Mouse (Mus musculus): ENCODE measurements at regions not wholly inside any gene's neighbourhood (a gene's known extent, or its start where the extent isn't known, plus 50 kb on each side); places are given as distances from the start of the nearest gene placed in this dataset.

DNA sequence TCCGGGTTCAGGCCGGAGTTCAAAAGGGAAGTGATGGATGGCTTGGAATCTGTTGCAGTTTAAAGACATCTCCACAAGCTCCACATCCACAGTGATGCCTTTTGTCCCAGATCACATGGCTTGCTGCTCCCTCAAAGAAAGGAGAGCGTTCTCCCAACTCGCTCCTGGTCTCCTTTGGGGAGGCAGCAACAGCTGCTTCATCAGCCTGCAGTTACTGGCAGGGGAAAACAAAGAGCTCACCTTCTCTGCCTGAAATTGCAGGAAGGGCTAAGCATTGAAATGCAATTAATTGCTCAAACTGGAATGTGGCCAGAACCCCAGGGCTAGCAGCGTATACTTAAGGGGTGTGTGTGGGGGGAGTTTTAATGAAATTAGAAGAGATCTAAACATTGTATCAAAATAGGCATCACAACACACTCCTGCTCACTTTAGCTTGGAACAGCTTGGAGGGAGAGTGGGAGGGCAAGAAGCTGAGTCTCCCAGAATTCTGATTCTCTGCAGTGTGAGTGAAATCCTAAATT is 126.3 kb upstream of the Lrig3 start:
- DNase-seq (ENCODE audit: low spot score) (peak; percentile 58), ATAC-seq (replicated peaks; ENCODE audit: low FRiP score) (peak; percentile 77)
- Histone ChIP-seq H3K27ac (ENCODE audit: low read depth, low read length) (no peak overlapping the region), H3K9me3 (ENCODE audit: control insufficient read depth, low read length) (no peaks in the 10 kb centered on the region), H3K4me2 (ENCODE audit: low read depth, low read length, severe bottlenecking) (no peak overlapping the region), H3K9ac (ENCODE audit: low read length) (no peak overlapping the region), H3K4me1 (replicated peaks; ENCODE audit: control insufficient read depth, insufficient read depth, low read length) (peaks cover 3% of the 10 kb centered on the region; the same call in 1 of the 2 replicates), H3K27me3 (ENCODE audit: control insufficient read depth, insufficient read depth, low read length) (no peaks in the 10 kb centered on the region), H3K4me3 (ENCODE audit: low read depth, low read length) (no peak overlapping the region), H3K36me3 (ENCODE audit: control insufficient read depth, insufficient read depth, low read length) (no peaks in the 10 kb centered on the region)
- WGBS: 12% methylated on average over 5 of the region's 5 CpGs

DNA sequence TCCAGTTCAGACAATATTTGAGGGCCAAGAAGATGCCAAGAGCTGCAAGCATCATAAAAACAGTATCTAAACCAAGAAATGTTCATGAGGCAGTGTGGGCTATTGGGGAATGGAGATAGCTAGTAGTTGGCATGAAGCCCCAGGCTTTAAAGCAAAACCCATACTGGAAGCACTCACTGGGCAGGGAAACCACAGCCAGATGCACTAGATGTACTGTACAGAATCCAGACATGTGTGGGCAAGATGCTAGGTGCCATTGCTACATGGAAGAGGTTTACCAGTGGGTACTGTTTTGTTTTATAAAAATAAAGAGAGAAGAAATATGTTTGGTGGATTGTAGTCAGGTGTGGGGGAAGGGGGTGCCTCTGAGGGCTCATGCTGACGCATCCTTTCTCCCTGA is 125.6 kb upstream of the Lrig3 start:
- 90% methylated on average over 1 of the region's 1 CpGs for WGBS
- Histone ChIP-seq H3K4me2 (ENCODE audit: low read depth, low read length, severe bottlenecking) (no peak overlapping the region), H3K9me3 (ENCODE audit: control insufficient read depth, low read length) (no peaks in the 10 kb centered on the region), H3K9ac (ENCODE audit: low read length) (no peak overlapping the region), H3K4me3 (ENCODE audit: low read depth, low read length) (no peak overlapping the region), H3K36me3 (ENCODE audit: control insufficient read depth, insufficient read depth, low read length) (no peaks in the 10 kb centered on the region), H3K4me1 (replicated peaks; ENCODE audit: control insufficient read depth, insufficient read depth, low read length) (peaks cover 3% of the 10 kb centered on the region; the same call in 1 of the 2 replicates), H3K27ac (ENCODE audit: low read depth, low read length) (no peak overlapping the region), H3K27me3 (ENCODE audit: control insufficient read depth, insufficient read depth, low read length) (no peaks in the 10 kb centered on the region)
- no peak for ATAC-seq (replicated peaks; ENCODE audit: low FRiP score)
- DNase-seq (ENCODE audit: low spot score): no peak

DNA sequence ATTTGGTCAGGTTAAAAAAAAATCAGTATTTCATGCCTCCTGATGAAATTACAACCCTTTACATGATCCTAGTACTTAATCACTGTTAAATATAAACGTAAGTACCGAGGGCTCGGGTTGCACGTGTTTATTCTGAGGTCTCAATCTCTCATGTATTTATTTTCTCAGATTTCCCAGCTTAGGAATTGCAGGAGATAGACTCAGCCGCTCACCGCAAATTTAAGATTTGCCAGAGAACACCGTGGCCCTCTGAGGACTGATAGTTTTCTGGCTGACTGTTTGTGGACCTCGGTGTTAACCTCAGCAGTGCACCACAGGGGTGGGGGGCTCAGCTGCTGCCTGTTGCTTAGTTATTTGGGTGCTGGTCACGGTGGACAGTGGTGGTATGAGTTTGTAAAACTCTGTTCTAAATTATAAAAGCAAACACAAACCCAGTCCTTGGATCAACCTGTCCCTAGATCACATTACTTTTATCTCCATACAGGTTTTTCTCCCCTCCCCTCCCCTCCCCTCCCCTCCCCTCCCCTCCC is 121.6 kb upstream of the Lrig3 start:
- Histone ChIP-seq H3K4me1 (replicated peaks; ENCODE audit: control insufficient read depth, insufficient read depth, low read length) (0 out of 2 replicates have a peak, but pooled peaks cover 3% of the 10 kb centered on the region), H3K27me3 (ENCODE audit: control insufficient read depth, insufficient read depth, low read length) (no peaks in the 10 kb centered on the region), H3K9ac (ENCODE audit: low read length) (no peak overlapping the region), H3K4me2 (ENCODE audit: low read depth, low read length, severe bottlenecking) (no peak overlapping the region), H3K4me3 (ENCODE audit: low read depth, low read length) (no peak overlapping the region), H3K9me3 (ENCODE audit: control insufficient read depth, low read length) (no peaks in the 10 kb centered on the region), H3K27ac (ENCODE audit: low read depth, low read length) (no peak overlapping the region), H3K36me3 (ENCODE audit: control insufficient read depth, insufficient read depth, low read length) (no peaks in the 10 kb centered on the region)
- DNase-seq (ENCODE audit: low spot score) (no peak), ATAC-seq (replicated peaks; ENCODE audit: low FRiP score) (no peak)
- 68% methylated on average over 9 of the region's 9 CpGs for WGBS

DNA sequence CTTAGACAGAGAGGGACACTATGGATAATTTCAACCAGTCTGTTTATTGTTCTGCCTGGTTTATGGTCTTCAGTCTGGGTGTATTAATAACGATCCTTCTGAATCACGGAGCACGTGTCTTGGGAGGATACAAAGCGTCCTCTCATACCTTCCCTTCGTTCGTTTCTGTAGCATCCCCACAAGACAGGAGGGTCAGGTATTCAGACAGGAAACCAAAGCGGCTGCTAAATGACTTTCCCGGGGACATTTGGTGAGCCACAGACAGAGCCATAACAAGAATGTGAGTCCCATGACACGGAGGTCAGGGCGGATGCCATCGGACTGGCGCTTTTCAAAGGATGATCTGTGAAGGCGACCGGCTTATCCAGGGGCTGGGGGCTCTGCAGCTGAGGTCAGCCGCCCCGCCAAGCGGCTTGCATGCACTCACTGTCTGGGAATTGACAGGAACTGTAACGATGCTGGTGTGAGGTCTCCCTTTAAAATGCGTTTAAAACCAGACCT is 120.9 kb upstream of the Lrig3 start:
- no peak overlapping the region for H3K4me3 ChIP-seq (ENCODE audit: low read depth, low read length)
- no peaks in the 10 kb centered on the region for H3K9me3 ChIP-seq (ENCODE audit: control insufficient read depth, low read length)
- H3K27me3 ChIP-seq (ENCODE audit: control insufficient read depth, insufficient read depth, low read length): no peaks in the 10 kb centered on the region
- no peak overlapping the region; the same call in 1 of the 2 replicates for H3K9ac ChIP-seq (ENCODE audit: low read length)
- H3K36me3 ChIP-seq (ENCODE audit: control insufficient read depth, insufficient read depth, low read length): no peaks in the 10 kb centered on the region
- peak overlapping the region; percentile 36 for H3K4me2 ChIP-seq (ENCODE audit: low read depth, low read length, severe bottlenecking)
- no peaks in the 10 kb centered on the region for H3K4me1 ChIP-seq (replicated peaks; ENCODE audit: control insufficient read depth, insufficient read depth, low read length)
- WGBS: 14% methylated on average over 19 of the region's 19 CpGs
- no peak overlapping the region for H3K27ac ChIP-seq (ENCODE audit: low read depth, low read length)
- no peak for ATAC-seq (replicated peaks; ENCODE audit: low FRiP score)
- peak; percentile 55 for DNase-seq (ENCODE audit: low spot score)

DNA sequence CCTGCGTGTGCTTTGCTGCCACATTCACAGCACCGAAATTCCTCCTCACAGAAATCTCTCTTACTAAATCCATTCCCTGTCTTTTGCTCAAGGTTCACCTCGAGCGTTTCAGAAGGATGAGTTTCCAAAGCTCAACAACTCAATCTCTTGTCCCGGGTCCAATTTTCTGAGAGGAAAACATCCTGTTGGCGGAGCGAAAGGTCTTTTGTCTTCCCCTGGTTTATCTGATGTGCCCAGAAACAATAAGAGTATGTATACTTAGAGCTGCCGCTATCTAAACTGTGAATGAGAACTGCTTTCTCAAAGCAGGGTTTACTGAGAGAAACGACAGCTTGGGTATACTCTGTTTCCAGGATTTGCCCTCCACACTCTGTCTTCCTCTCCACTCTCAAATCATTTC is 115.6 kb upstream of the Lrig3 start:
- 66% methylated on average over 9 of the region's 9 CpGs for WGBS
- no peak overlapping the region for H3K9ac ChIP-seq (ENCODE audit: low read length)

DNA sequence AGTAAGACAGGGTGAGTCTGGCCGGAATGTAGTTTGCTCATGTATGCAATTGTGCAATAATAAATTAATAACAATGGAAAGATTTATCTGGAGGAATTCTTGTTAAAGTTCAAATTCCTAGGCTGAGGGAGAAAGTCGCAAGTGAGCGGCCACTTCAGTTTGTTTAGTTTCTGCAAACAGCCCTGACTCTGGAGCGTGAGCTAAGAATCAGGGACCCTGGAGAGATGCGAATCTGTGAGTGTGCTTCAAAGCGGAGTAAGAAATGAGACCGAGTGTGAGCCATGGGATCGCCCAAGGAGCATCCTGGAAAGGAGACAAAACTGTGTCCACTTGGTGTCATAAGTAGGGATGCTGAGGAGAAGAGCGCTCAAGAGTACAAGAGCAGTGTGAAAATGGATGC is 104.2 kb upstream of the Lrig3 start:
- H3K9ac ChIP-seq (ENCODE audit: low read length): no peak overlapping the region
- DNase-seq (ENCODE audit: low spot score) (no peak), ATAC-seq (replicated peaks; ENCODE audit: low FRiP score) (no peak)
- H3K27ac ChIP-seq (ENCODE audit: low read depth, low read length): no peak overlapping the region
- no peak overlapping the region for H3K4me2 ChIP-seq (ENCODE audit: low read depth, low read length, severe bottlenecking)
- no peaks in the 10 kb centered on the region for H3K9me3 ChIP-seq (ENCODE audit: control insufficient read depth, low read length)
- no peaks in the 10 kb centered on the region for H3K4me1 ChIP-seq (replicated peaks; ENCODE audit: control insufficient read depth, insufficient read depth, low read length)
- no peaks in the 10 kb centered on the region for H3K27me3 ChIP-seq (ENCODE audit: control insufficient read depth, insufficient read depth, low read length)
- H3K36me3 ChIP-seq (ENCODE audit: control insufficient read depth, insufficient read depth, low read length): no peaks in the 10 kb centered on the region
- 93% methylated on average over 9 of the region's 9 CpGs for WGBS
- H3K4me3 ChIP-seq (ENCODE audit: low read depth, low read length): no peak overlapping the region

More for the DNA sequence above, 115.6 kb upstream of the Lrig3 start:
- H3K27me3 ChIP-seq (ENCODE audit: control insufficient read depth, insufficient read depth, low read length): no peaks in the 10 kb centered on the region
- H3K4me3 ChIP-seq (ENCODE audit: low read depth, low read length): no peak overlapping the region
- H3K4me1 ChIP-seq (replicated peaks; ENCODE audit: control insufficient read depth, insufficient read depth, low read length): no peaks in the 10 kb centered on the region
- H3K36me3 ChIP-seq (ENCODE audit: control insufficient read depth, insufficient read depth, low read length): no peaks in the 10 kb centered on the region
- H3K4me2 ChIP-seq (ENCODE audit: low read depth, low read length, severe bottlenecking): no peak overlapping the region
- H3K9me3 ChIP-seq (ENCODE audit: control insufficient read depth, low read length): no peaks in the 10 kb centered on the region
- no peak overlapping the region for H3K27ac ChIP-seq (ENCODE audit: low read depth, low read length)
- no peak for DNase-seq (ENCODE audit: low spot score)
- ATAC-seq (replicated peaks; ENCODE audit: low FRiP score): no peak

DNA sequence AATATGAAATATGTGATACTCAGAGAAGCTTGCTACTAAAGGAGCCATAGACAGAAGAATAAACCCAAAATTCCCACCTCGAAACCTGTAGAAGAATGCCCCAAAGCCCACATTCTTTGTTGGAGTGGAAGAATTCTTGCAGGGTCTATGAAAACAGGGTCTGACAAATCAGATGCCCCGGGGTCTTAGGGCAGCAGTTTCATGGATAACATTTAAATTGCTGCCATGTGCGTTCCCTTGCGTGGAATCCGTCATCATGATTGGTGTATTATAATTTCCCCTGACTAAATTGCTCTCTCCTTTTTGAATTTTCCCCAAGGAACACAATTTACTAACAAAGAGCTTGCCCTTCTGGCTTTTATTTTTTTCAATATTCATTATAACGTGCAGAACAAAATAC is 99.6 kb upstream of the Lrig3 start:
- H3K9me3 ChIP-seq (ENCODE audit: control insufficient read depth, low read length): no peaks in the 10 kb centered on the region
- no peaks in the 10 kb centered on the region for H3K36me3 ChIP-seq (ENCODE audit: control insufficient read depth, insufficient read depth, low read length)
- H3K27me3 ChIP-seq (ENCODE audit: control insufficient read depth, insufficient read depth, low read length): no peaks in the 10 kb centered on the region
- H3K4me2 ChIP-seq (ENCODE audit: low read depth, low read length, severe bottlenecking): no peak overlapping the region
- no peak overlapping the region for H3K4me3 ChIP-seq (ENCODE audit: low read depth, low read length)
- 74% methylated on average over 6 of the region's 6 CpGs for WGBS
- DNase-seq (ENCODE audit: low spot score) (no peak), ATAC-seq (replicated peaks; ENCODE audit: low FRiP score) (no peak)
- no peaks in the 10 kb centered on the region for H3K4me1 ChIP-seq (replicated peaks; ENCODE audit: control insufficient read depth, insufficient read depth, low read length)
- no peak overlapping the region for H3K27ac ChIP-seq (ENCODE audit: low read depth, low read length)
- H3K9ac ChIP-seq (ENCODE audit: low read length): no peak overlapping the region

DNA sequence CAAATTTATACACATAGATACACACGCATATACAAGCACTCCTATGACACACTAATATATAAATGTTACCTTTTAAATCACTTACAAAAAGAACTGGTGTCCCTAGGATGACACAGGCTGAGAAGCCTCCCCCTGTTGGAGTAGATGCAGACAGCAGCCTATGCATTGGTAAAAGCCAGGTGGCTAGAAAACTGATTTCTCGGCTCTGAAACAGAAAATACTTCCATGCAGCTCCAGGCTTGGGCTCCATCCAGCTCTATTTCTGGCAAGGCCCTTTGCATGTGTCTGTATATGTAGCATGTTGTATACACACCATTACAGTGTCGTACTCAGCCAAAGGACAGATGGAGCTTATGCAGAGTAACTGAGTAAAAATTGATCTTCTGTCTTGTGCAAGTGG is 81.4 kb upstream of the Lrig3 start:
- H3K4me2 ChIP-seq (ENCODE audit: low read depth, low read length, severe bottlenecking): no peak overlapping the region
- WGBS: 83% methylated on average over 3 of the region's 3 CpGs
- DNase-seq (ENCODE audit: low spot score) (no peak), ATAC-seq (replicated peaks; ENCODE audit: low FRiP score) (no peak)
- H3K4me1 ChIP-seq (replicated peaks; ENCODE audit: control insufficient read depth, insufficient read depth, low read length): 0 out of 2 replicates have a peak, but pooled peaks cover 2% of the 10 kb centered on the region
- H3K36me3 ChIP-seq (ENCODE audit: control insufficient read depth, insufficient read depth, low read length): no peaks in the 10 kb centered on the region
- H3K27ac ChIP-seq (ENCODE audit: low read depth, low read length): no peak overlapping the region
- no peaks in the 10 kb centered on the region for H3K27me3 ChIP-seq (ENCODE audit: control insufficient read depth, insufficient read depth, low read length)
- H3K9me3 ChIP-seq (ENCODE audit: control insufficient read depth, low read length): no peaks in the 10 kb centered on the region
- H3K4me3 ChIP-seq (ENCODE audit: low read depth, low read length): no peak overlapping the region
- H3K9ac ChIP-seq (ENCODE audit: low read length): no peak overlapping the region

DNA sequence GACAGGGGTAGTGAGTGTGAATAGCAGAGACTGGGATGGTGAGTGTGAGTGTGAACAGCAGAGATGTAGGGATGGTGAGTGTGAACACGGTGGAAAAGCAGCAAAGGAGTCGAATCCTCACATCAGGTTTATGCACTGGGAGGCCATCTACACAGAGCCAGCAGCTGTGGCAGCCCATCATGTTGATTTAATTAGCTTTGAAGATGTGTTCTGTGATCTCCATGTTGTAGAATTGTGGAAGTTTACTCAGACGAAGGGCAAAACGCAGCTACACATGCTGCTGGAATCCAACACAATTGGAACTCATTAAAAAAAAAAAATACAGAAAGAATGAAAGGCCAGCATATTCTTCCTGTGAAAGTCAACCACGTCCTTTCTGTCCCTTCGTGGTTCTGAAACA is 80.2 kb upstream of the Lrig3 start:
- Histone ChIP-seq H3K4me3 (ENCODE audit: low read depth, low read length) (no peak overlapping the region), H3K36me3 (ENCODE audit: control insufficient read depth, insufficient read depth, low read length) (no peaks in the 10 kb centered on the region), H3K4me2 (ENCODE audit: low read depth, low read length, severe bottlenecking) (no peak overlapping the region), H3K9me3 (ENCODE audit: control insufficient read depth, low read length) (no peaks in the 10 kb centered on the region), H3K27ac (ENCODE audit: low read depth, low read length) (no peak overlapping the region), H3K9ac (ENCODE audit: low read length) (no peak overlapping the region), H3K4me1 (replicated peaks; ENCODE audit: control insufficient read depth, insufficient read depth, low read length) (0 out of 2 replicates have a peak, but pooled peaks cover 2% of the 10 kb centered on the region), H3K27me3 (ENCODE audit: control insufficient read depth, insufficient read depth, low read length) (no peaks in the 10 kb centered on the region)
- WGBS: 22% methylated on average over 6 of the region's 6 CpGs
- ATAC-seq (replicated peaks; ENCODE audit: low FRiP score) (no peak), DNase-seq (ENCODE audit: low spot score) (no peak)

Data from forebrain, embryonic 11.5 days (tissue).